Mouse (Mus musculus) lung, adult 2 months (tissue): ENCODE results near the gene Il11ra1.
"Not testable (repeated sequence)": the region's sequence is repeated elsewhere in the genome, so short reads cannot be mapped to it uniquely, and the experiment has no call there.

Experiments used
- CTCF ChIP-seq: fragments of 200-500 bp; IDR thresholded peaks from 2 replicates; pipeline ENCODE4 v1.5.1; 2011; ENCODE audit warnings: mild to moderate bottlenecking, low read length, control low read depth; ENCODE audit not compliant: insufficient read depth
- POLR2A ChIP-seq: fragments of 200-500 bp; IDR thresholded peaks from 2 replicates; pipeline ENCODE4 v1.6.1; 2011; ENCODE audit warnings: low read depth, mild to moderate bottlenecking, control low read depth, low read length, borderline replicate concordance; ENCODE audit errors: extremely low read depth

- not testable (repeated sequence) for TF ChIP-seq POLR2A, CTCF
Observed at GRCm38 (mm10) chr4:41772946-41773345, 73.2 kb downstream of the Il11ra1 start.
